Mouse (Mus musculus): ENCODE data around the gene Gucy1a1.

Gucy1a1 gene

DNA sequence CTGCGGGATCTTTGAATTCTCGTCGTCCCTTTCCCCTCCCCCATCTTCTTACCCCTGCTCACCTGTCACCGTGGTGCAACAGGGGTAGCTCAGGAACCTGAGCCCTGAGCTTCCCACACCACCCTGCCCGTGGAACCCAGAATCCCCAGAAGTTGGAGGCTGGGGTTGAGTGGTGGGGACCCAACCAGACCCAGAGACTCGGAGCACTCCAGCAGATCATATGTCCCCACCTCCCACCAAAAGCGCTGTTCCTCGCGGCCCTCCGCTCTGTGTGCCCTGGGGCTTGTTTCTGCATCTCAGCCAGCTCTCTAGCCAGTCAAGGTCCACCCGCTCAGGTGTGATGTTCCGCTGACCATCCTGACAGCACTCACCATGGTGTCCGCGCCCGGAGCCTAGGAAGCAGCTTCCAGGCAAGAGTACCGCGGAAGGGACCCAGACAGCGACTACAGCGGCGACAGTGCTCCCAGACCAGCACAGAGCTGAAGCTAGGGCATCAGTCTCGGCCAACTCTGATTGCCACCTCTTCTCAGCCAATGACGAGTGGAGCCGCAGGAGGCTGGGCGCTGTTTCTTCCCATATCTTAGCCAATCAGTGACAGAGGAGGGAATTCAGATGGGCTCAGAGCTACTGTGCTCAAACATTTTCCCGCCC, 71.3 kb downstream of the Gucy1a1 start, which contains the start of gene Gucy1b1:
Gucy1b1 (minus strand) TSS at position 489 of the 651 bp plus-strand sequence.
- peak; percentile 38 to 44 for DNase-seq (ENCODE audit: low spot score in 2 of 2)

GRCm38 (mm10) chr3:82073741-82074181, 71.8 kb downstream of the Gucy1a1 start:
- no peak for DNase-seq (ENCODE audit: low spot score in 2 of 2)

DNA sequence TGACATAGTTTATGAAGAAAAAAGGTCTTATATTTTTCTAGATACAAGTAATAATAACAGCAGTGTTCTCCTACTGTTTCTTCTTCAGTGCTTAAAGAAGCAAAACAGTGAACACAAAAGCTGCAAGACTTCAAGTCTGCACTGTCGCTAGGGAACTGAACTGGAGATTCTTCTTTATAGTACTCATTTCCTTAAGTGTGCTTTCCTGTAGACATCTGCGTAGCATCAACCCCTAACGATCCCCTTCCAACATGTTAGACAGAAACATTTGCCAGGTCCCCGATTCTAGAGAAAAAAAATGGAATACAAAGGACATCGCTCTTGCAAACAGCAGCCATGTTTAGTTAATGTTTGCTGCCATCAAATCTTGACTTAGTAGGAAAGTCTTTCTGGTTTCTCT, 77.8 kb downstream of the Gucy1a1 start:
- no peak for DNase-seq (ENCODE audit: low spot score in 2 of 2)

DNA sequence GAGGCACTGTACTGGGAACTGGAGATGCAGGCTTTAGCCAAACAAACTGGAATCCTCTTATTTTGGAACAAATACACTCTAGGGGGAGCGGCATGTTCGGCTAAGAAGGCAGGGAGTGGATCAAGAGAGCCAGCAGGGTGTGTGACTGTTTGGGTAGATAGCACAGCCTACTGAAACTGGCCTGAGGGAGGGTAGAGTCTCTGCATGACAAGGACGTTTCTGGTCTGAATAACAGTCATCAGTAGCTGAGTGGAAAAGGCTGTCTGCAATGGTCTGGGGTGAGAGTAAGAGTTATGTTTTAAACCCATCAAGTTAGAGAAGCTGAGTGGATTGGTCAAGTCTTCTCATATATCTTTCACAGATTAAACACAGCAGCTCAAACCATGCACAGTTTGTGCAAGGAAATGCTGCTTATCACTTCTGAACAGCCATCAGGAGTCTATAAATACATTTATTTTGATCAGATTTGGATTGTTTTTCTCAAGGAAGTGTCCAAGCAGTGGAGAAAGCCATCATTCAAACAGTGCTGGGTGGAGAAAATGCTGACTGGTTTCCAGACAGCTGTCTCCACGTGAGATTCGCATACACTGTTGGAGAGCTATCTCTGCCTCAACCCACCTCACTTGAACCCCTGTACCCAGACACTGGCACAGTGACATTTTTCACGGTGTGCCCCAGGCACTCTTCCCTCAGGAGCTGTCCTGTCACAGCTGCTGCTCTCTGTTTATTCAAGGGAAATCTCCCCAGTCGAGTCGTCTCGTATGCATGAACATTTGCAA, 84.0 kb downstream of the Gucy1a1 start:
- no peak for DNase-seq (ENCODE audit: low spot score in 2 of 2)

GRCm38 (mm10) chr3:82057201-82057600, 88.4 kb downstream of the Gucy1a1 start:
- no peak for DNase-seq (ENCODE audit: low spot score in 2 of 2)

DNA sequence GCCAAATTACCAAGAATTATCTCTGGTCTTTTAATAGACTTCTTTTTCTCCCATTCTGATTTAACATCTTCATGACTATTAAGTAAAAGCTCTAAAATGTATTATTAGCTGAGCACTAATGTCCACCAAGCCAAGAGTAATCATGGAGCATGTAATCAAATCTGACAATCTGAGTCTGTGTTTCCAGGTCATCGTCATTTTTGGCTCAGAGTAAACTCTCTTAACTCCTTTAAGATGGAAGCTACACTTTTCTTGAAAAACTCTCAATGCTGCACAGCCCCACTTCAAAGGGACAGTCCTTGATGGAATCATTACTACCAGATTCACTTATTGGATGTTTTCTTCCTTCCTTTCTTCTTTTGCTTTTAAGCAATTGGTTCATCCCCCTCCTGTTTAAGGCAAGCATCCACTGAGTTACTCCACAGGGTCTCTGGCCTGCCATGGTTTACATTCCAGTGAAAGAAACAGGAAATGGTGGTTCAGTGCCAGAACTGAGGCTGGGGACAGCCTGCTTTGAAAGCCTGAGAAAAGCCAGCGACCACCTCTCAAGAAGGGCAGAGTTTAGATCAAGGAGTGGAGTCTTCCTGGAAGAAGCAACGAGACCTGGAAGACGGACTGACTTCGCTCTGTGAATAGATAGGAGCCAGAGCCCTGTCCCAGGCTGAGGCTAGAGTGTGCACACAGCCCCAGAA, 91.2 kb downstream of the Gucy1a1 start:
- DNase-seq (ENCODE audit: low spot score in 2 of 2): no peak

GRCm38 (mm10) chr3:82052029-82052428, 93.6 kb downstream of the Gucy1a1 start:
- DNase-seq (ENCODE audit: low spot score in 2 of 2): no peak

DNA sequence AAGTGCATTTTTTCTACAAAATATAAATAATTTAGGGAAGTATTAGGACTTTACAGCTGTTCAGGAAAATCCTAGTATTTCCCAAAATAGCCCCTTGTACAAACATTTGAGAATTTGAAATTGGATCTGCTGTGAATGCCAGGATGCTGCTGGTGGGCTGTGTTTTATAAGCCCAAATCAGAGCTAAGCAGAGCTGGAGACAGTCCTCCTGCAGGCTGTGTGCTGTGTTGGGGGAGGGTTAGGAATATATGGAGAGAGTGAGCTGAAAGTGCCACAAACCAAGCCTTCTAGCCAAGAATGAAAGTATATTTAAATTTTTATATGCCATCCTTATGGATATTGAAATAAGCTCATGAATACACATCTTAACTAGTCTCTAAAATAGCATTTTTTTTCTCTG, 94.1 kb downstream of the Gucy1a1 start:
- no peak for DNase-seq (ENCODE audit: low spot score in 2 of 2)

DNA sequence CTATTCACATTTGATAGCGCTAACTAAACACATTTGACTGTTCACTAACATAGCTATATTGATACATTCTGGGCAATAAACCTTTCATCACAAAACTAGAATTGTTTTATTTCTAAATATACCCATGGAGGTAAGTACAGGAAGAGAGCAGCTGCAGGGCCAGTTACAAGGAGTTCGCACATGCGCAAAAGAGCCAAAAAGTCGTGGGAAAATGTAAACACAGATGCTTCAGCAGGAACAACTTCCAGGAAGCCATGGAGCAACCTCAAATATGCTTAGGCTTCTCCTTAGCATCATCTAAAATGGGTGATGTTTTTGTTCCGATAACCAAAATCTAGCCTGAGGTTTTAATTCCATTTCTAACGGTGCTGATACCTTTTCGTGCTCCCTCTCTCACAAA, 96.9 kb downstream of the Gucy1a1 start:
- DNase-seq (ENCODE audit: low spot score in 2 of 2): no peak

DNA sequence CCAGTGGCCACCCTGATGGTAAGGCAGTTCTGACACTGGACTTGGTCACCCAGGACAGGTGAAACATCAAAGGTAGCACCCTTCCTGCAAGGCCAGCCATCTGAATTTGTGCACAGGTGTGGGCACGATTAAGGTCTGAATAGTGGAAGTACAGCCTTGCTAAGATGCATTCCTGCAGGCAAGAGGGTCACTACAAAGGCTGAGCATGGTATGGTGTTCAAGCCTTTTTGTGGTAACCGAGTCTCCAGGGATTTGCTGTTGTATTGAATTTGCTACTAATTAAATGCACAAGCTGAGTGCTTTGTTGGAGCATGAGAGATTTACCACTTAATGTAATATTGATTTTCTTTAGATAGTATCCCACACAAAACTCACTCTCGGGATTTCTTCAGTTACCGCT, 97.5 kb downstream of the Gucy1a1 start:
- no peak for DNase-seq (ENCODE audit: low spot score in 2 of 2)

- DNase-seq (ENCODE audit: low spot score in 2 of 2): no peak
Measured at GRCm38 (mm10) chr3:82047100-82047753, 98.4 kb downstream of the Gucy1a1 start.

GRCm38 (mm10) chr3:82046087-82046486, 99.5 kb downstream of the Gucy1a1 start:
- DNase-seq (ENCODE audit: low spot score in 2 of 2): no peak

GRCm38 (mm10) chr3:82044902-82045301, 100.7 kb downstream of the Gucy1a1 start:
- no peak for DNase-seq (ENCODE audit: low spot score in 2 of 2)

DNA sequence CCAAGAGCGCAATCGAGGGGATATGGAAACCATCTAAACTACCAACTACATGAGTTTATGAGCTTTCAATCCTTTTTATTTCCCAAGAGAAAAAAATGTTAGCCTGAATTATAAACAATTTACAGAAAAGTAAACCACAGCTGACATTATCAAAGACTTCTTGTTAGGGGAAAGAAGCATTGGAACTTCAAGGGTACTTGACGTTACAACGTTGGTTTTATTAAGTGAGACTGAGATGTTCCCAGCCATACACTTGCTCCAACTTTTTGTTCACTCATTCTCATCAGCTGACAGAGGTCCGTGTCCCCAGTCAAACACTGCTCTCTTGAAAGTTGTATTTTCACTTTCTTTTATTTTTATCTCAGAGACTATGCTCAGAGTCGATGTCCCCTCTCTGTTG, 101.9 kb downstream of the Gucy1a1 start:
- no peak for DNase-seq (ENCODE audit: low spot score in 2 of 2)
